Mouse (Mus musculus) intestine, embryonic 14.5 days (tissue): ENCODE measurements around the gene Vgll4. TPM values are rescaled to one million over a fixed set of nuclear protein-coding genes. Genes with fewer than 3 reads are reported as not detected.

Experiments
- ATAC-seq: fragments of 200-750 bp; cut with Nextera tagmentation; replicated peaks from 2 replicates; pipeline ENCODE4 v1.8.0; 2017; ENCODE audit warnings: low read depth, moderate number of reproducible peaks, moderate TSS enrichment, moderate library complexity; ENCODE audit not compliant: low FRiP score, low TSS enrichment
- DNase-seq: peaks from one replicate; pipeline ENCODE4 v3.0.0-alpha.2; 2018; ENCODE audit warnings: low spot score
- H3K27ac ChIP-seq: fragments of 300-500 bp; sonication (generic); 2 replicates; pipeline ENCODE4 v1.5.1; 2014; ENCODE audit warnings: low read depth, mild to moderate bottlenecking, control low read depth
- H3K27me3 ChIP-seq: fragments of 300-500 bp; sonication (generic); replicated peaks from 2 replicates; pipeline ENCODE4 v1.6.1; 2014; ENCODE audit warnings: low read length, control low read depth; ENCODE audit not compliant: control insufficient read depth, insufficient read depth
- H3K36me3 ChIP-seq: fragments of 300-500 bp; sonication (generic); 2 replicates; pipeline ENCODE4 v1.6.1; 2014; ENCODE audit warnings: low read length, control low read depth; ENCODE audit not compliant: control insufficient read depth, insufficient read depth
- H3K4me1 ChIP-seq: fragments of 300-500 bp; sonication (generic); replicated peaks from 2 replicates; pipeline ENCODE4 v1.6.1; 2014; ENCODE audit warnings: low read length, control low read depth, mixed read lengths; ENCODE audit not compliant: control insufficient read depth, insufficient read depth
- H3K4me2 ChIP-seq: fragments of 300-500 bp; sonication (generic); 2 replicates; pipeline ENCODE4 v1.6.1; 2014; ENCODE audit warnings: low read length
- H3K4me3 ChIP-seq: fragments of 300-500 bp; sonication (generic); 2 replicates; pipeline ENCODE4 v1.5.1; 2014; ENCODE audit warnings: low read depth, low read length, control low read depth, mixed read lengths
- H3K9ac ChIP-seq: fragments of 300-500 bp; sonication (generic); 2 replicates; pipeline ENCODE4 v1.6.1; 2014; ENCODE audit warnings: mild to moderate bottlenecking, low read length
- H3K9me3 ChIP-seq: fragments of 300-500 bp; sonication (generic); 2 replicates; pipeline ENCODE4 v1.6.1; 2016; ENCODE audit warnings: low read length, control low read depth; ENCODE audit not compliant: control insufficient read depth
- WGBS: fragments of 180-500 bp; shearing (Covaris S2); extraction: QIAGEN DNeasy Blood & Tissue Kit; methylation state at CpG from one replicate; pipeline ENCODE4 v1.1.7; 2014; 5-methylcytosine and 5-hydroxymethylcytosine counted together
- polyA plus RNA-seq: library from polyadenylated mRNA; unstranded; fragments of >200 nt; fragmentation: Nextera tagmentation; extraction: Ambion mirVana; gene quantifications from 2 replicates; pipeline ENCODE4 v1.2.1, GENCODE M21; 2014

The Vgll4 gene
- polyA plus RNA-seq, 1 experiment from 2014 or later = 72.0 TPM

GRCm38 (mm10) chr6:114941201-114941849 lies 28.5 kb downstream of the Vgll4 start:
- no peak for DNase-seq
- Histone ChIP-seq H3K36me3 (no peaks in the 10 kb centered on the region), H3K27me3 (no peaks in the 10 kb centered on the region), H3K9me3 (no peaks in the 10 kb centered on the region), H3K4me1 (no peaks in the 10 kb centered on the region), H3K27ac (no peak overlapping the region), H3K4me2 (no peak overlapping the region), H3K9ac (no peak overlapping the region), H3K4me3 (no peak overlapping the region)
- no peak for ATAC-seq
- WGBS = 67% methylated on average over 8 of the region's 8 CpGs

GRCm38 (mm10) chr6:114939666-114940065 lies 30.1 kb downstream of the Vgll4 start:
- DNase-seq (no peak), ATAC-seq (no peak)
- no peaks in the 10 kb centered on the region for H3K36me3 ChIP-seq
- H3K9ac ChIP-seq = no peak overlapping the region
- H3K9me3 ChIP-seq = no peaks in the 10 kb centered on the region
- H3K27ac ChIP-seq = no peak overlapping the region
- no peak overlapping the region for H3K4me3 ChIP-seq
- no peaks in the 10 kb centered on the region for H3K4me1 ChIP-seq
- 88% methylated on average over 2 of the region's 2 CpGs for WGBS
- no peaks in the 10 kb centered on the region for H3K27me3 ChIP-seq
- H3K4me2 ChIP-seq = no peak overlapping the region

GRCm38 (mm10) chr6:114936941-114937313 lies 32.9 kb downstream of the Vgll4 start:
- DNase-seq = no peak
- Histone ChIP-seq H3K4me3 (no peak overlapping the region), H3K4me2 (no peak overlapping the region), H3K9me3 (no peaks in the 10 kb centered on the region), H3K27me3 (no peaks in the 10 kb centered on the region), H3K9ac (no peak overlapping the region), H3K36me3 (no peaks in the 10 kb centered on the region), H3K4me1 (peaks cover 2% of the 10 kb centered on the region; the same call in 1 of the 2 replicates), H3K27ac (no peak overlapping the region)
- no peak for ATAC-seq
- WGBS = 80% methylated on average over 5 of the region's 5 CpGs

GRCm38 (mm10) chr6:114936297-114936940 lies 33.4 kb downstream of the Vgll4 start:
- 78% methylated on average over 19 of the region's 19 CpGs for WGBS
- Histone ChIP-seq H3K9me3 (no peaks in the 10 kb centered on the region), H3K27ac (no peak overlapping the region), H3K4me3 (no peak overlapping the region), H3K9ac (no peak overlapping the region), H3K4me1 (peaks cover 7% of the 10 kb centered on the region; the same call in 1 of the 2 replicates), H3K27me3 (no peaks in the 10 kb centered on the region), H3K4me2 (no peak overlapping the region), H3K36me3 (no peaks in the 10 kb centered on the region)
- DNase-seq = no peak
- ATAC-seq = no peak

- no peak overlapping the region for H3K9ac ChIP-seq
Measured at GRCm38 (mm10) chr6:114935362-114935761, 34.4 kb downstream of the Vgll4 start.

GRCm38 (mm10) chr6:114934045-114934444 lies 35.7 kb downstream of the Vgll4 start:
- no peaks in the 10 kb centered on the region for H3K27me3 ChIP-seq
- H3K9ac ChIP-seq = no peak overlapping the region
- 90% methylated on average over 11 of the region's 11 CpGs for WGBS
- DNase-seq (no peak), ATAC-seq (no peak)
- H3K4me1 ChIP-seq = peaks cover 10% of the 10 kb centered on the region
- H3K9me3 ChIP-seq = no peaks in the 10 kb centered on the region
- no peak overlapping the region for H3K4me2 ChIP-seq
- H3K27ac ChIP-seq = no peak overlapping the region
- H3K36me3 ChIP-seq = no peaks in the 10 kb centered on the region
- no peak overlapping the region for H3K4me3 ChIP-seq

More at GRCm38 (mm10) chr6:114935362-114935761, 34.4 kb downstream of the Vgll4 start:
- no peak overlapping the region for H3K27ac ChIP-seq
- DNase-seq (no peak), ATAC-seq (no peak)
- no peaks in the 10 kb centered on the region for H3K36me3 ChIP-seq
- H3K9me3 ChIP-seq = no peaks in the 10 kb centered on the region
- peaks cover 10% of the 10 kb centered on the region; the same call in 1 of the 2 replicates for H3K4me1 ChIP-seq
- H3K27me3 ChIP-seq = no peaks in the 10 kb centered on the region
- WGBS = 83% methylated on average over 3 of the region's 3 CpGs
- no peak overlapping the region for H3K4me3 ChIP-seq
- no peak overlapping the region for H3K4me2 ChIP-seq

- H3K4me3 ChIP-seq = no peak overlapping the region
- peaks cover 10% of the 10 kb centered on the region for H3K4me1 ChIP-seq
- H3K4me2 ChIP-seq = no peak overlapping the region
- ATAC-seq = no peak
- H3K36me3 ChIP-seq = no peaks in the 10 kb centered on the region
- no peaks in the 10 kb centered on the region for H3K9me3 ChIP-seq
- no peak overlapping the region for H3K9ac ChIP-seq
- no peak for DNase-seq
- H3K27me3 ChIP-seq = no peaks in the 10 kb centered on the region
- no peak overlapping the region for H3K27ac ChIP-seq
- 89% methylated on average over 3 of the region's 3 CpGs for WGBS
Measured at GRCm38 (mm10) chr6:114932991-114933392, 36.8 kb downstream of the Vgll4 start.

GRCm38 (mm10) chr6:114932116-114932500 lies 37.7 kb downstream of the Vgll4 start:
- DNase-seq (no peak), ATAC-seq (no peak)
- peak overlapping the region; percentile 33 for H3K27ac ChIP-seq
- 66% methylated on average over 5 of the region's 5 CpGs for WGBS
- H3K4me1 ChIP-seq = peaks cover 10% of the 10 kb centered on the region
- H3K9me3 ChIP-seq = no peaks in the 10 kb centered on the region
- no peak overlapping the region for H3K4me3 ChIP-seq
- no peak overlapping the region for H3K9ac ChIP-seq
- H3K4me2 ChIP-seq = no peak overlapping the region
- H3K27me3 ChIP-seq = no peaks in the 10 kb centered on the region
- H3K36me3 ChIP-seq = no peaks in the 10 kb centered on the region
